Mouse (Mus musculus) kidney, embryonic 15.5 days (tissue): ENCODE measurements around the gene Thap11. TPM values are rescaled to one million over a fixed set of nuclear protein-coding genes. Genes with fewer than 3 reads are reported as not detected.

ENCODE experiments used
- ATAC-seq: fragments of 200-750 bp; cut with Nextera tagmentation; replicated peaks from 2 replicates; pipeline ENCODE4 v1.8.0; 2017; ENCODE audit warnings: moderate TSS enrichment; ENCODE audit not compliant: low FRiP score
- H3K27ac ChIP-seq: fragments of 300-500 bp; sonication (generic); 2 replicates; pipeline ENCODE4 v1.5.1; 2015; ENCODE audit warnings: mild to moderate bottlenecking, inconsistent platforms
- H3K27me3 ChIP-seq: fragments of 300-500 bp; sonication (generic); 2 replicates; pipeline ENCODE4 v1.6.1; 2015; ENCODE audit warnings: inconsistent platforms
- H3K36me3 ChIP-seq: fragments of 300-500 bp; sonication (generic); 2 replicates; pipeline ENCODE4 v1.6.1; 2015; ENCODE audit warnings: inconsistent platforms
- H3K4me1 ChIP-seq: fragments of 300-500 bp; sonication (generic); 2 replicates; pipeline ENCODE4 v1.6.1; 2015; ENCODE audit warnings: inconsistent platforms
- H3K4me2 ChIP-seq: fragments of 300-500 bp; sonication (generic); 2 replicates; pipeline ENCODE4 v1.6.1; 2015; ENCODE audit warnings: moderate library complexity, mild to moderate bottlenecking, inconsistent platforms
- H3K4me3 ChIP-seq: fragments of 300-500 bp; sonication (generic); replicated peaks from 2 replicates; pipeline ENCODE4 v1.5.1; 2015; ENCODE audit warnings: mild to moderate bottlenecking, inconsistent platforms
- H3K9ac ChIP-seq: fragments of 300-500 bp; sonication (generic); 2 replicates; pipeline ENCODE4 v1.6.1; 2015; ENCODE audit warnings: mild to moderate bottlenecking, inconsistent platforms
- H3K9me3 ChIP-seq: fragments of 300-500 bp; sonication (generic); replicated peaks from 2 replicates; pipeline ENCODE4 v1.6.1; 2016; ENCODE audit warnings: inconsistent platforms
- WGBS: fragments of 180-500 bp; shearing (Covaris S2); methylation state at CpG from one replicate; pipeline ENCODE4 v1.1.7; 2015; ENCODE audit warnings: mixed read lengths; 5-methylcytosine and 5-hydroxymethylcytosine counted together
- polyA plus RNA-seq: library from polyadenylated mRNA; unstranded; fragments of >200 nt; fragmentation: Nextera tagmentation; extraction: Ambion mirVana; gene quantifications from 2 replicates; pipeline ENCODE4 v1.2.1, GENCODE M21; 2015

The Thap11 gene
- polyA plus RNA-seq, 1 experiment from 2014 or later: 66.9 TPM

DNA sequence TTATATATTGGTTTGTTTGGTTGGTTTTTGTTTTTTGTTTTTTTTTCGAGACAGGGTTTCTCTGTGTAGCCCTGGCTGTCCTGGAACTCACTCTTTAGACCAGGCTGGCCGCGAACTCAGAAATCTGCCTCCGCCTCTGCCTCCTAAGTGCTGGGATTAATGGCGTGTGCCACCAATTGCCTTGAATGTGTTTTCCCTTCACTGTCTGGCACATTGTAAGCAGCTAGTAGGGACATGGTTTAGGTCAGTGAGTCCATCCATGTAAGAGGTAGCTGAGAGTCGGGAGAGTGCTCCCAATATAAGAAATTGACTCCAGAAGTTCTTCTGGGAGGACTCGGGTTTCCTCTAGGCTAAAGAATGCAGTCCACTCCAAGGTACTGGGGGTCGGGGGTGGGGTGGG is 629 bp upstream of the Thap11 start:
- peaks cover 22% of the 10 kb centered on the region for H3K36me3 ChIP-seq
- no peak for ATAC-seq
- H3K9ac ChIP-seq: no peak overlapping the region
- no peaks in the 10 kb centered on the region for H3K27me3 ChIP-seq
- WGBS: 23% methylated on average over 8 of the region's 8 CpGs
- H3K4me1 ChIP-seq: peaks cover 50% of the 10 kb centered on the region
- peak overlapping the region; percentile 89 for H3K4me2 ChIP-seq
- H3K27ac ChIP-seq: peak overlapping the region; percentile 89
- no peaks in the 10 kb centered on the region for H3K9me3 ChIP-seq
- H3K4me3 ChIP-seq: peak overlapping the region; percentile 75

DNA sequence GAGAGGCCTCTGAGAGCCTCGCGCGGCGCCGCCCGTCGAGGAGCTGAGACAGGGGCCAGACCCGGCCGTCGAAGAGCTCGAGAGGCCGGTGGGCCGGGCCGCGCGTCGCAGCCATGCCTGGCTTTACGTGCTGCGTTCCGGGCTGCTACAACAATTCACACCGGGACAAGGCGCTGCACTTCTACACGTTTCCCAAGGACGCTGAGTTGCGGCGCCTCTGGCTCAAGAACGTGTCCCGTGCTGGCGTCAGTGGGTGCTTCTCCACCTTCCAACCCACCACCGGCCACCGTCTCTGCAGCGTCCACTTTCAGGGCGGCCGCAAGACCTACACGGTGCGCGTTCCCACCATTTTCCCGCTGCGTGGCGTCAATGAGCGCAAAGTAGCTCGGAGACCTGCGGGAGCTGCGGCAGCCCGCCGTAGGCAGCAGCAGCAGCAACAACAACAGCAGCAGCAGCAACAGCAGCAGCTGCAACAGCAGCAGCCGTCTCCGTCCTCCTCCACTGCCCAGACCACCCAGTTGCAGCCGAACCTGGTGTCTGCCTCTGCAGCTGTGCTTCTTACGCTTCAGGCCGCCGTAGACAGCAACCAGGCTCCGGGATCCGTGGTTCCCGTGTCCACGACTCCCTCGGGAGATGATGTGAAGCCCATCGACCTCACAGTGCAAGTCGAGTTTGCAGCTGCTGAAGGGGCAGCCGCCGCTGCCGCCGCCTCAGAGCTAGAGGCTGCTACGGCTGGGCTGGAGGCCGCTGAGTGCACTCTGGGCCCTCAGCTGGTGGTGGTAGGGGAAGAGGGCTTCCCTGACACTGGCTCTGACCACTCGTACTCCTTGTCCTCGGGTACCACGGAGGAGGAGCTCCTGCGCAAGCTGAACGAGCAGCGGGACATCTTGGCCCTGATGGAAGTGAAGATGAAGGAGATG is 576 bp downstream of the Thap11 start:
- under 1% methylated on average over 71 of the region's 71 CpGs for WGBS
- peak; percentile 59 for ATAC-seq
- peak overlapping the region; percentile 75 for H3K4me3 ChIP-seq
- no peaks in the 10 kb centered on the region for H3K9me3 ChIP-seq
- peaks cover 15% of the 10 kb centered on the region for H3K36me3 ChIP-seq
- peak overlapping the region; percentile 89 for H3K27ac ChIP-seq
- peak overlapping the region; percentile 89 for H3K4me2 ChIP-seq
- peaks cover 55% of the 10 kb centered on the region for H3K4me1 ChIP-seq
- H3K27me3 ChIP-seq: no peaks in the 10 kb centered on the region
- H3K9ac ChIP-seq: peak overlapping the region; percentile 69

DNA sequence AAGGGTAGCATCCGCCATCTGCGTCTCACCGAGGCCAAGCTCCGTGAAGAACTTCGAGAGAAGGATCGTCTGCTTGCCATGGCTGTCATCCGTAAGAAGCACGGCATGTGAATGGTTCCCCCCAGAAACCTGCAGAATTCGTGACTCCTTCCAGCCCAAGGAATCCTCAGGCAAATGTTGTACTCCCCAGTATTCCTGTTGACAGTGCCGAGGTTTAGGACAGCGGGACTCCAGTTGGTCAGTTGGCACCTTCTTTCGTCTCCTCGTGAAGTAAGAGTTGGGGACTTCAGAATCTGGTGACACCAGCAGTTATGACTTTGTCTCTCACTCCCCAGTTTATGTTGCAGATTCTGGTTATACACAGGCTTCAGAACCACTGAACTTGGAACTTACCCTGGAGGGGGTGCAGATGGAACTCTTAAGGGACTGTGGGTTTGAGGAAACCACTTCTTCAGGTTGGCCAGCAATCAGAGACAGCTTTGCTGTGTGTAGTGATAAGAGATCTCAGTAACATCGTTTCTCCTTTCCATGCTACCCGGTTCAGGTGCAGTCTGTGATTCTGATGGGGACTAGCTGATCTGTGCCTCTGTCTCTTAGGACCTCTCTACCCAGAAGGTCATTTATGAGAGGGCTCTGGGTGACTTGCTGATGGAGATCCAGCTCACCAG is 1.4 kb downstream of the Thap11 start:
- no peak for ATAC-seq
- Histone ChIP-seq H3K4me3 (peak overlapping the region; percentile 75), H3K4me2 (peak overlapping the region; percentile 89), H3K27ac (peak overlapping the region; percentile 89), H3K36me3 (peaks cover 15% of the 10 kb centered on the region), H3K4me1 (peaks cover 51% of the 10 kb centered on the region), H3K27me3 (no peaks in the 10 kb centered on the region), H3K9ac (peak overlapping the region; percentile 69), H3K9me3 (no peaks in the 10 kb centered on the region)
- 14% methylated on average over 15 of the region's 15 CpGs for WGBS

DNA sequence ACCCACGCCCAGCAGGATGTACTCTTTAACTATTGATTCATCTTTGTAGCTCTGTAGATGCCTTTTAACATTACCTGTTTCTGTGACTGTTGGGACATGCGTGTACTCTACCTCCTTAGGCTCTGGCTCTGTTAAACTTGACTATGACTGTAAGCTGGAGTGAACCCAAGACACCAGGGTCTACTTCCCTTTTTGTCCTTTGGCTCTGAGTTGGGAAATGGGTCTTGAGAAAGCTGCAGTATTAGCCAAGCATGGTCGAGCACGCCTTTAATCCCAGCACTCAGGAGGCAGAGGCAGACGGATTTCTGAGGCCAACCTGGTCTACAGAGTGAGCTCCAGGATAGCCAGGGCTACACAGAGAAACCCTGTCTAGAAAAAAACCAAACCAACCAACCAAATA is 3.6 kb downstream of the Thap11 start:
- H3K9ac ChIP-seq: no peak overlapping the region
- 86% methylated on average over 5 of the region's 5 CpGs for WGBS
- H3K27me3 ChIP-seq: no peaks in the 10 kb centered on the region
- no peak overlapping the region for H3K4me3 ChIP-seq
- ATAC-seq: no peak
- H3K4me2 ChIP-seq: no peak overlapping the region
- H3K4me1 ChIP-seq: peaks cover 68% of the 10 kb centered on the region
- peak overlapping the region; percentile 89; the same call in 1 of the 2 replicates for H3K27ac ChIP-seq
- peaks cover 18% of the 10 kb centered on the region for H3K36me3 ChIP-seq
- no peaks in the 10 kb centered on the region for H3K9me3 ChIP-seq

DNA sequence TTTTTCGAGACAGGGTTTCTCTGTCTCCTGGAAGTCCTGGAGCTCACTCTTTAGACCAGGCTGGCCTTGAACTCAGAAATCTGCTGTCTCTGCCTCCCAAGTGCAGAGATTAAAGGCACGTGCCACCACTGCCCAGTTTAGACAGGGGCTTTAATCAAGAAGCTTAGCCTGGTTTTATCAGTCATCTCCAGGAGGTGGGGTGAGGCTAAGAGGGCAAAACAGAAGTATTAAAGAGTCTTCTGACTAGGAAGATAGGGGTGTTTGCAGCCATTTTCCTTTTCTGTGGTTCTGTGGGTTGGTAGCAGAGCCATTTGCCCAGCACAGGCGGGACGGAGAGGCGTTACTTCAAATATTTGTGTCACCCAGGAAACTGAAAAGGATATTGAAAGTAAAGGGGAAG is 4.4 kb downstream of the Thap11 start:
- ATAC-seq: no peak
- Histone ChIP-seq H3K36me3 (peaks cover 21% of the 10 kb centered on the region), H3K27me3 (no peaks in the 10 kb centered on the region), H3K9me3 (no peaks in the 10 kb centered on the region), H3K4me2 (0 out of 2 replicates have a peak overlapping the region, but pooled peaks have one; percentile 53), H3K27ac (peak overlapping the region; percentile 89), H3K4me3 (peak overlapping the region; percentile 94; the same call in 1 of the 2 replicates), H3K9ac (no peak overlapping the region), H3K4me1 (peaks cover 74% of the 10 kb centered on the region)
- 78% methylated on average over 5 of the region's 5 CpGs for WGBS

DNA sequence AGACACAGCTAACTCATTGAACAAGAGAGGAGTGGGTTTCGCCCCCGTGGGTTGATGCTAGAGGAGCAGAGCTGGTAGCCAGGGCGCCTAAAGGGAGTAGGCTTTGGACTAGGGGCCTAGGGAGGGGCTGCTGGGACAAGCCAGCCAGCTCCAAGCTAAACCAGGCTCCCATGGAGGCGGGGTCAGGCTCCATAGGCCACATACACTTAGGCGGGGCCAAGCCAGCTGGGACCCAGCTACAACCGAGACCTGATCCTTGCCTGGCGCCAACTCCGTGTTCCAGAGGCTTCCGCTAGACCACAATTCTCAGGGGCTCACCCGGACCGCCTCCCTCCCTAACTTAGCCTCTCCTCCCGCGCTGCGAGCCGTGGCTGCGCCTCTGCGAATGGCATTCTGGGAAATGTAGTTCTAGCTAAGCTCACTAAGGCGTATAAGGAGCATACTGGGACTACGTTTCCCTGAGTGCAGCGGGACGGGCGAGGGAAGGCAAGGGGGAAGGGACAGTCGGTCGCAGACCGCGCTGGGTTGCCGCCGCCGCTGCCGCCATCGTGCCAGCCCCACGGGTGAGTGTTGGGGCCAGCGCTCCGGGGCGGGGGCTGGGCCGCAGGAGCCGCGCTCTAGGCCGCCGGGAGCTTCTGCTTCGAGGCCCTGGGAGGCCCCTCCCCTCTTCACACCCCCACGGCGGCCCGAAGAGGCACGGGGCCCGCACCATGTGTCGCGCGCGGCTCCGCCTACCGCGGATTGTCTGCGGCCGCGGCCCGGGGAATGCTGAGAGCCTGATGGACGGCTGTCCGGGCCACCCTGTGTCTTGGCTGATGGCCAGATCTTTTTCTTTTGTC is 5.4 kb downstream of the Thap11 start, which contains the start of gene Nutf2:
TSS of gene Nutf2 (plus strand) at position 438 of the 839 bp plus-strand sequence.
- Histone ChIP-seq H3K4me2 (peak within 1 kb of the TSS; percentile 75), H3K4me1 (peaks cover 73% of the 10 kb centered on the region), H3K36me3 (peaks cover 27% of the 10 kb centered on the region), H3K4me3 (peak within 1 kb of the TSS; percentile 94), H3K27me3 (no peaks in the 10 kb centered on the region), H3K27ac (peak within 1 kb of the TSS; percentile 91), H3K9ac (peak within 1 kb of the TSS; percentile 95), H3K9me3 (no peaks in the 10 kb centered on the region)
- peak; percentile 99 for ATAC-seq
- under 1% methylated on average over 54 of the region's 59 CpGs for WGBS

DNA sequence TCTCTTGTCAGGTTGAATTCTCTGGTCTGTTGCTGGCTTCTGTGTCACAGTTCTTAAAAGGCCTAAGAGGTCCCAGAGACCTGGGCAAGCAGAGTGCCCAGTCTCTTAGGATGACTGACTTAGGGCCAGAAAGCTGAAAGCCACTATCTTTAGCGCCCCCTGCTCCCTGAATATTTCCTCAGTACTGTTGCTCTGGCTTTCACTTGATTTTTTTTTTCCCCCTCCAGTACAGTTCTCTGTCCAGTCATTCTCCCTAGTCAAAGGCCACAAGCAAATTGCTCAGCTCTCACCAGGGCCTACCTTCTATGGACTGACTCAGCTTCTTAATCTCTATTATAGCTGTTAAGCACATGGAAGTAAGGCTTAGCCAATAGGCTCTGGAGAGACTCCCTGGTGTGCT is 7.0 kb downstream of the Thap11 start:
- no peaks in the 10 kb centered on the region for H3K9me3 ChIP-seq
- H3K4me3 ChIP-seq: peak overlapping the region; percentile 94
- WGBS: 14% methylated on average over 1 of the region's 1 CpGs
- peaks cover 58% of the 10 kb centered on the region for H3K4me1 ChIP-seq
- peaks cover 43% of the 10 kb centered on the region for H3K36me3 ChIP-seq
- peak overlapping the region; percentile 95 for H3K9ac ChIP-seq
- no peak for ATAC-seq
- H3K27me3 ChIP-seq: no peaks in the 10 kb centered on the region
- peak overlapping the region; percentile 91; the same call in 1 of the 2 replicates for H3K27ac ChIP-seq
- peak overlapping the region; percentile 75 for H3K4me2 ChIP-seq

DNA sequence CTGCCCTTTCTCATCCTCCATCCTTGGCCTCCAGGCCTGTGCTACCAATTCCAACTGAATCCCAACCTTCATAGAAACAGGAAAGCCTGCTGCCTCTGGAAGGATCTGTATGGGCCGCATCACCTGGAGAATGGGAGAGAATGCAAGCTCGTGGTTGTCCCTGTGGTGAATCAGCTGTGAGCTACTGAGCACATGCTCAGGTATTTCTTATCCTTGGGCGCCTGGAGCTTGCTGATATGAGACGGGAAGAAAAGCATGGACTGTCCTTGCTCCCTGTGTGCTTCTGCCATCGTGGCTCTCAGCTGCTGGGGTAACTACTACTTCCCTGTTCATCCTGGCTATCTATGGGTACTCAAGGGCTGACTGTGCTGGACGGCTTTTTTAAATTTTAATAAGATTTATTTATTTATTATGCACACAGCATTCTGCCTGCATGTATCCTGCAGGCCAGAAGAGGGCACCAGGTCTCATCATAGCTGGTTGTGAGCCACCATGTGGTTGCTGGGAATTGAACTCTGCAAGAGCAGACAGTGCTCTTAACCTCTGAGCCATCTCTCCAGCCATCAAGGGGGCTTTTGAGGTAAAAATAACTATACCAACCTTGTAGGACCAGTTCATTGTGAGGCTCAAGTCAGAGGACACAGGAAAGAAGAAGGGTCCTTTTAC is 11.6 kb downstream of the Thap11 start:
- Histone ChIP-seq H3K27me3 (no peaks in the 10 kb centered on the region), H3K4me3 (no peak overlapping the region), H3K4me1 (peaks cover 24% of the 10 kb centered on the region), H3K9ac (no peak overlapping the region), H3K4me2 (no peak overlapping the region), H3K9me3 (no peaks in the 10 kb centered on the region), H3K36me3 (peaks cover 69% of the 10 kb centered on the region), H3K27ac (no peak overlapping the region)
- WGBS: 84% methylated on average over 6 of the region's 6 CpGs
- no peak for ATAC-seq

DNA sequence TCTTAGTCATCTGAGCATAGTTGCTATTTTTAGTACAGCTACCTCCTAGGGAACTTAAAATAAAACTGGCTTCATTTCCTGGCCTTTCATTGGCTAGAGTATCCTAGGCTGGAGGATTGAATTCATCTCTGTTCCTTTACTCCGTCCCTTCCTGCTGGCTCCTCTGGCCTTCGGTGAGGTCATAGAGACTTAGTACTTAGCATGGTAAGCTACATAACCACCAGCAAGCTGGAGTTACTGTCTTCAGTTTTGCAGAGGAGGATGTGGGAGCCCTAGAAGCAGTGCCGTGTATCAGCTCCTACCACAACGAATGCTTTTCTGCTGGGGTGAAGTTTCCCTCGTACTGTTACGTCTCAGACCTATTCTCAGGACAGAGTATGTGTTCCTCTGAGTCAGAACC is 19.4 kb downstream of the Thap11 start:
- Histone ChIP-seq H3K4me2 (no peak overlapping the region), H3K36me3 (peaks cover 91% of the 10 kb centered on the region), H3K9ac (no peak overlapping the region), H3K27me3 (no peaks in the 10 kb centered on the region), H3K4me1 (no peaks in the 10 kb centered on the region), H3K9me3 (no peaks in the 10 kb centered on the region), H3K4me3 (no peak overlapping the region), H3K27ac (no peak overlapping the region)
- ATAC-seq: no peak
- 85% methylated on average over 6 of the region's 6 CpGs for WGBS

DNA sequence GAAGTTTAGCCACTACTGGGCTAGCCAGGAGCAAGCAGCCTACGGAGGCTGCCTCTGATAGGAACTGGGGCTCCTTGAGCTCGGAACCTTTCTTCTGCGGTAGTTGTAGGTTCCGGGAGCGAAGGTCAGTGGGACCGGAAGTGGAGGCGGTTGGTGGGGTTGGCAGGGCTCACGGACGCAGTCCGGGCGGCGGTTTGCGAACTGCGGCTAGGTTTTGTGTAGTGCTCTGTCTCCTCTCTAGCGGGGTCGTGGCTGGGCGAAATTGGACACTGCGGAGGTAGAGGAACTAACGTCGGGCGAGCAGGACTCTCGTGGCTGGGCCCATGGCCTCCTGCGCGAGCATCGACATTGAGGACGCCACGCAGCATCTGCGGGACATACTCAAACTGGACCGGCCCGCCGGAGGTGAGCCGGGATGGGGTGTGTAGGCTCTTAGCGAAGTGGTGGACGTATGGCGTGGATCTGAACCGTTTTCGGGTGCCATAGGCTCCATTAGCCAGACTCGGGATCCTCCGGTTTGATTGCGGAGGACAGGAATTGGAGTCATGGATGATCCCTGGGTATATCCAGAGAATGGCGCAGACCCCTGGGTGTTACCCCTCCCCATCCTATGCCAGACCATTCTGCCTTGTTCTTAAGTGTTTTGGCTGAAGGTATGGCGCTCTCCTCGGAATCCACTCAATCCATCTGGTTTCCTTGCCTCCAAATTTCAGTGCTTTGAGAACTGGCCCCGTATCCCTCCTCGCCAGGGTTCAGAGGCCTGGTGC is 26.0 kb downstream of the Thap11 start, which contains the start of gene Edc4:
TSS of gene Edc4 (plus strand) at position 128 of the 767 bp plus-strand sequence.
- ATAC-seq: peak; percentile 85
- peak within 1 kb of the TSS; percentile 94 for H3K4me3 ChIP-seq
- H3K27ac ChIP-seq: peak within 1 kb of the TSS; percentile 79
- H3K4me1 ChIP-seq: peaks cover 31% of the 10 kb centered on the region
- WGBS: under 1% methylated on average over 45 of the region's 45 CpGs
- H3K36me3 ChIP-seq: peaks cover 59% of the 10 kb centered on the region
- H3K4me2 ChIP-seq: peak within 1 kb of the TSS; percentile 78
- H3K9me3 ChIP-seq: no peaks in the 10 kb centered on the region
- no peaks in the 10 kb centered on the region for H3K27me3 ChIP-seq
- H3K9ac ChIP-seq: peak within 1 kb of the TSS; percentile 91
